Mouse (Mus musculus) embryonic stem cell, embryonic (primary cell): Measurements from ENCODE around the gene Rrbp1.

Experiments
- CTCF ChIA-PET, 4 experiments: fragments of 300-600 bp in 2 of 4; fragments of 350-600 bp in 2 of 4; sonication (Branson Sonifier 250); formaldehyde crosslinking; loops; one replicate each; lab custom pipeline; 2022; ENCODE audit warnings: inconsistent platforms in 2 of 4; lab: Charles Lee
- POLR2A ChIA-PET, 4 experiments: fragments of 300-600 bp in 2 of 4; fragments of 350-600 bp in 2 of 4; sonication (Branson Sonifier 250); formaldehyde crosslinking; loops; one replicate each; lab custom pipeline; 2022; ENCODE audit warnings: antibody characterized with exemption in 4 of 4, inconsistent platforms in 1 of 4; lab: Charles Lee

Gene Rrbp1

GRCm38 (mm10) chr2:144010282-144011044 is 600 bp downstream of the Rrbp1 start:
- CTCF ChIA-PET = interaction anchor here (0.5 to 1.5 kb wide), 16 partner anchors 27 to 425 kb away, joined by 3 to 7 read pairs (median 4); partner anchors contain the start of gene Dstn (in 1 of the 4)
- POLR2A ChIA-PET = interaction anchor here (0.6 to 1.8 kb wide), 78 partner anchors 7 to 1109 kb away, joined by 3 to 33 read pairs (median 4); partner anchors contain the start of genes Dstn (in 3 of the 4), Mgme1 (in 2 of the 4), Snx5 (in 2 of the 4) and Bfsp1 (in 1 of the 4)

GRCm38 (mm10) chr2:144009551-144010281 is 1.3 kb downstream of the Rrbp1 start:
- ChIA-PET POLR2A (interaction anchor here in 3 of 4 experiments (0.9 to 2.0 kb wide), 14 partner anchors 11 to 260 kb away, joined by 3 to 33 read pairs (median 5); partner anchors contain the start of genes Dstn (in 2 of the 3), Mgme1 (in 1 of the 3) and Snx5 (in 1 of the 3)), CTCF (interaction anchor here in 2 of 4 experiments (1.4 to 1.5 kb wide), 2 partner anchors 29 to 187 kb away, joined by 5 to 6 read pairs; no protein-coding TSS in a partner anchor)

- POLR2A ChIA-PET = interaction anchor here in 2 of 4 experiments (0.8 to 2.0 kb wide), 9 partner anchors 10 to 389 kb away, joined by 3 to 6 read pairs (median 3); no protein-coding TSS in a partner anchor
- CTCF ChIA-PET = no interaction called here
Observed at GRCm38 (mm10) chr2:144009081-144009480, 2.0 kb downstream of the Rrbp1 start.

GRCm38 (mm10) chr2:144007211-144007610 is 3.9 kb downstream of the Rrbp1 start:
- ChIA-PET POLR2A (interaction anchor here in 2 of 4 experiments (0.8 to 1.9 kb wide), 10 partner anchors 12 to 192 kb away, joined by 3 to 6 read pairs (median 3); partner anchors contain the start of gene Dstn (in 1 of the 2)), CTCF (interaction anchor here in 1 of 4 experiments (0.6 to 2.8 kb wide), 2 partner anchors 26 to 172 kb away, joined by 3 to 8 read pairs; no protein-coding TSS in a partner anchor)

GRCm38 (mm10) chr2:144006686-144007085 is 4.4 kb downstream of the Rrbp1 start:
- ChIA-PET CTCF (interaction anchor here in 1 of 4 experiments (0.6 to 2.8 kb wide), 2 partner anchors 25 to 172 kb away, joined by 3 to 8 read pairs; no protein-coding TSS in a partner anchor), POLR2A (interaction anchor here in 2 of 4 experiments (0.6 to 1.9 kb wide), 12 partner anchors 12 to 193 kb away, joined by 3 to 6 read pairs (median 3); partner anchors contain the start of gene Dstn (in 1 of the 2))

- POLR2A ChIA-PET = interaction anchor here in 2 of 4 experiments (0.7 to 1.9 kb wide), 5 partner anchors 15 to 90 kb away, joined by 3 to 6 read pairs (median 4); partner anchors contain the start of gene Dstn (in 1 of the 2)
- CTCF ChIA-PET = interaction anchor here in 2 of 4 experiments (1.2 to 2.8 kb wide), 2 partner anchors 24 kb away, joined by 4 to 8 read pairs; no protein-coding TSS in a partner anchor
Observed at GRCm38 (mm10) chr2:144005166-144005955, 5.7 kb downstream of the Rrbp1 start.

- CTCF ChIA-PET = interaction anchor here in 2 of 4 experiments (1.0 to 1.3 kb wide), 2 partner anchors 22 kb away, joined by 3 to 5 read pairs; no protein-coding TSS in a partner anchor
- POLR2A ChIA-PET = interaction anchor here in 3 of 4 experiments (0.8 to 2.1 kb wide), 5 partner anchors 8 to 30 kb away, joined by 3 to 8 read pairs (median 6); partner anchors contain the start of gene Rrbp1 (in 3 of the 3)
Observed at GRCm38 (mm10) chr2:144003544-144003943, 7.5 kb downstream of the Rrbp1 start.

GRCm38 (mm10) chr2:144002229-144002984 is 8.7 kb downstream of the Rrbp1 start:
- CTCF ChIA-PET = interaction anchor here in 2 of 4 experiments (0.7 to 1.3 kb wide), 2 partner anchors 12 to 21 kb away, joined by 3 to 5 read pairs; no protein-coding TSS in a partner anchor
- POLR2A ChIA-PET = interaction anchor here in 3 of 4 experiments (0.6 to 2.1 kb wide), 8 partner anchors 9 to 284 kb away, joined by 3 to 8 read pairs (median 4); partner anchors contain the start of gene Rrbp1 (in 3 of the 3)

- ChIA-PET CTCF (interaction anchor here in 3 of 4 experiments (0.6 to 1.9 kb wide), 3 partner anchors 12 to 205 kb away, joined by 3 to 7 read pairs (median 7); no protein-coding TSS in a partner anchor), POLR2A (interaction anchor here in 3 of 4 experiments (0.7 to 2.5 kb wide), 8 partner anchors 10 to 77 kb away, joined by 3 to 12 read pairs (median 4); partner anchors contain the start of gene Rrbp1 (in 1 of the 3))
Observed at GRCm38 (mm10) chr2:143992977-143993376, 18.1 kb downstream of the Rrbp1 start.

GRCm38 (mm10) chr2:143991964-143992672 is 18.9 kb downstream of the Rrbp1 start:
- POLR2A ChIA-PET = interaction anchor here in 3 of 4 experiments (0.7 to 2.5 kb wide), 13 partner anchors 9 to 209 kb away, joined by 3 to 12 read pairs (median 4); partner anchors contain the start of gene Rrbp1 (in 2 of the 3)
- CTCF ChIA-PET = interaction anchor here in 2 of 4 experiments (1.8 to 1.9 kb wide), 2 partner anchors 11 kb away, joined by 7 read pairs; no protein-coding TSS in a partner anchor

- ChIA-PET POLR2A (interaction anchor here in 2 of 4 experiments (0.8 to 2.5 kb wide), 7 partner anchors 10 to 210 kb away, joined by 4 to 12 read pairs (median 5); partner anchors contain the start of gene Rrbp1 (in 1 of the 2)), CTCF (interaction anchor here in 2 of 4 experiments (0.8 to 1.2 kb wide), 2 partner anchors 10 kb away, joined by 3 to 9 read pairs; no protein-coding TSS in a partner anchor)
Observed at GRCm38 (mm10) chr2:143990997-143991396, 20.1 kb downstream of the Rrbp1 start.

GRCm38 (mm10) chr2:143988016-143988415 is 23.0 kb downstream of the Rrbp1 start:
- POLR2A ChIA-PET = no interaction called here
- CTCF ChIA-PET = no interaction called here

- ChIA-PET POLR2A (interaction anchor here in 2 of 4 experiments (0.6 to 0.7 kb wide), 3 partner anchors 9 to 283 kb away, joined by 3 to 7 read pairs (median 4); partner anchors contain the start of gene Mgme1 (in 1 of the 2)), CTCF (no interaction called here)
Observed at GRCm38 (mm10) chr2:143987485-143987884, 23.6 kb downstream of the Rrbp1 start.

GRCm38 (mm10) chr2:143983482-143983881 is 27.6 kb downstream of the Rrbp1 start:
- CTCF ChIA-PET = interaction anchor here in 2 of 4 experiments (1.0 to 1.3 kb wide), 2 partner anchors 10 to 27 kb away, joined by 3 read pairs; partner anchors contain the start of gene Rrbp1 (in 1 of the 2)
- POLR2A ChIA-PET = interaction anchor here in 2 of 4 experiments (0.9 to 1.9 kb wide), 7 partner anchors 9 to 262 kb away, joined by 3 to 8 read pairs (median 4); partner anchors contain the start of genes Dstn (in 1 of the 2) and Rrbp1 (in 1 of the 2)
